Mouse (Mus musculus): ENCODE results near the gene Lhpp. TPM values are rescaled to one million over a fixed set of nuclear protein-coding genes. Genes with fewer than 3 reads are reported as not detected.

The Lhpp gene
- total RNA-seq, 2 experiments from 2014 or later: 15.5 to 16.3 TPM

GRCm38 (mm10) chr7:132626174-132626573 is 15.7 kb downstream of the Lhpp start:
- no peak overlapping the region for H3K27ac ChIP-seq
- intact Hi-C loops (cut with DNase I): no loop called here
- H3K4me3 ChIP-seq: no peak overlapping the region
- DNase-seq (ENCODE audit: extremely low spot score in 1 of 2, low spot score in 2 of 2): no peak
- TF ChIP-seq CTCF (IDR thresholded peaks at IDR 0.05): no peak

GRCm38 (mm10) chr7:132627448-132627847 is 17.0 kb downstream of the Lhpp start:
- no peak for TF ChIP-seq CTCF (IDR thresholded peaks at IDR 0.05)

GRCm38 (mm10) chr7:132631313-132631712 is 20.9 kb downstream of the Lhpp start:
- Histone ChIP-seq H3K27ac (peak overlapping the region; percentile 44; the same call in 1 of the 2 replicates), H3K4me3 (no peak overlapping the region)
- TF ChIP-seq CTCF (IDR thresholded peaks at IDR 0.05): no peak
- peak; percentile 46 to 53 for DNase-seq (ENCODE audit: extremely low spot score in 1 of 2, low spot score in 2 of 2)
- intact Hi-C loops (cut with DNase I): no loop called here

More at GRCm38 (mm10) chr7:132627448-132627847, 17.0 kb downstream of the Lhpp start:
- Histone ChIP-seq H3K4me3 (no peak overlapping the region), H3K27ac (no peak overlapping the region)
- DNase-seq (ENCODE audit: extremely low spot score in 1 of 2, low spot score in 2 of 2): no peak
- intact Hi-C loops (cut with DNase I): no loop called here

- intact Hi-C loops (cut with DNase I): loop anchor here (5.0 kb wide), 2 partner anchors 60 to 410 kb away; partner anchors contain the start of gene Oat
Measured at GRCm38 (mm10) chr7:132637292-132637691, 26.9 kb downstream of the Lhpp start.

GRCm38 (mm10) chr7:132638446-132639087 is 28.1 kb downstream of the Lhpp start:
- intact Hi-C loops (cut with DNase I): loop anchor here (5.0 kb wide), 2 partner anchors 61 to 411 kb away; partner anchors contain the start of gene Oat

More at GRCm38 (mm10) chr7:132637292-132637691, 26.9 kb downstream of the Lhpp start:
- TF ChIP-seq CTCF (IDR thresholded peaks at IDR 0.05): no peak
- Histone ChIP-seq H3K4me3 (no peak overlapping the region), H3K27ac (no peak overlapping the region)
- DNase-seq (ENCODE audit: extremely low spot score in 1 of 2, low spot score in 2 of 2): no peak

GRCm38 (mm10) chr7:132640946-132641345 is 30.5 kb downstream of the Lhpp start:
- TF ChIP-seq CTCF (IDR thresholded peaks at IDR 0.05): no peak
- no peak for DNase-seq (ENCODE audit: extremely low spot score in 1 of 2, low spot score in 2 of 2)

More at GRCm38 (mm10) chr7:132638446-132639087, 28.1 kb downstream of the Lhpp start:
- peak; percentile 86 for TF ChIP-seq CTCF (IDR thresholded peaks at IDR 0.05)
- no peak overlapping the region for H3K27ac ChIP-seq
- no peak for DNase-seq (ENCODE audit: extremely low spot score in 1 of 2, low spot score in 2 of 2)
- no peak overlapping the region for H3K4me3 ChIP-seq

GRCm38 (mm10) chr7:132641606-132642005 is 31.2 kb downstream of the Lhpp start:
- intact Hi-C loops (cut with DNase I): no loop called here
- Histone ChIP-seq H3K27ac (no peak overlapping the region), H3K4me3 (no peak overlapping the region)
- no peak for DNase-seq (ENCODE audit: extremely low spot score in 1 of 2, low spot score in 2 of 2)
- TF ChIP-seq CTCF (IDR thresholded peaks at IDR 0.05): no peak

More at GRCm38 (mm10) chr7:132640946-132641345, 30.5 kb downstream of the Lhpp start:
- H3K27ac ChIP-seq: no peak overlapping the region
- intact Hi-C loops (cut with DNase I): no loop called here
- H3K4me3 ChIP-seq: no peak overlapping the region

GRCm38 (mm10) chr7:132644605-132645279 is 34.3 kb downstream of the Lhpp start:
- no peak overlapping the region for H3K4me3 ChIP-seq
- TF ChIP-seq CTCF (IDR thresholded peaks at IDR 0.05): no peak
- no peak for DNase-seq (ENCODE audit: extremely low spot score in 1 of 2, low spot score in 2 of 2)
- intact Hi-C loops (cut with DNase I): no loop called here
- no peak overlapping the region for H3K27ac ChIP-seq

GRCm38 (mm10) chr7:132646514-132646913 is 36.1 kb downstream of the Lhpp start:
- H3K4me3 ChIP-seq: no peak overlapping the region
- intact Hi-C loops (cut with DNase I): no loop called here
- no peak for TF ChIP-seq CTCF (IDR thresholded peaks at IDR 0.05)
- no peak for DNase-seq (ENCODE audit: extremely low spot score in 1 of 2, low spot score in 2 of 2)
- no peak overlapping the region for H3K27ac ChIP-seq

GRCm38 (mm10) chr7:132654412-132654811 is 44.0 kb downstream of the Lhpp start:
- Histone ChIP-seq H3K4me3 (no peak overlapping the region), H3K27ac (no peak overlapping the region)
- TF ChIP-seq CTCF (IDR thresholded peaks at IDR 0.05): no peak
- intact Hi-C loops (cut with DNase I): no loop called here
- DNase-seq (ENCODE audit: extremely low spot score in 1 of 2, low spot score in 2 of 2): no peak

- TF ChIP-seq CTCF (IDR thresholded peaks at IDR 0.05): peak; percentile 82
- H3K4me3 ChIP-seq: no peak overlapping the region
- H3K27ac ChIP-seq: peak overlapping the region; percentile 57
- intact Hi-C loops (cut with DNase I): loop anchor here (1.0 to 5.0 kb wide), 5 partner anchors 57 to 346 kb away; partner anchors contain the start of gene Eef1akmt2
- peak; percentile 86 to 89 for DNase-seq (ENCODE audit: extremely low spot score in 1 of 2, low spot score in 2 of 2)
Measured at GRCm38 (mm10) chr7:132656075-132656474, 45.6 kb downstream of the Lhpp start.

- peak overlapping the region; percentile 57 for H3K27ac ChIP-seq
- peak; percentile 82 to 89 for DNase-seq (ENCODE audit: extremely low spot score in 1 of 2, low spot score in 2 of 2)
- intact Hi-C loops (cut with DNase I): loop anchor here (1.0 to 5.0 kb wide), 5 partner anchors 56 to 346 kb away; partner anchors contain the start of gene Eef1akmt2
- no peak overlapping the region for H3K4me3 ChIP-seq
- peak; percentile 76 for TF ChIP-seq CTCF (IDR thresholded peaks at IDR 0.05)
Measured at GRCm38 (mm10) chr7:132656548-132656947, 46.1 kb downstream of the Lhpp start.

Measured in left cerebral cortex, adult 2 months (tissue).